Mouse (Mus musculus): Measurements from ENCODE around the gene Olfr640. TPM values are rescaled to one million over a fixed set of nuclear protein-coding genes. Genes with fewer than 3 reads are reported as not detected.

Olfr640 gene
- polyA plus RNA-seq, 1 experiment from 2014 or later: not detected

DNA sequence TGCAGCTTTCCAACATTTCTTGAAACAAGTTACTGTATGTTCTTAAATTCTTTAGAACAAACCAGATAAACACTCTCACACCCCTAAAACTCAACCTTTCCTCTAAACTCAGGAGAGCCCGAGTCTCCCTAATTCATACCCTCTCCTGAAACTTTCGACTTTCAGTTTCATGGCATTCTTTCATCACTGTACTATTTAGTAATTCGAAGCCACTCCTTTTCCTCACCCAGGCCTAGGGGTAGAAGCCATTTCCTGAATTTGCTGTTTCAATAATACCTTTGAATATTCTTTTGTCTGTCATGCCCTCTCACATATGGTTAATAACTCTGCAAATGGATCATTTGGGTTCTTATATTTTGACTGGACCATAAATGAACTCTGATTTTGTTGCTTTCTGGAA is 1.6 kb upstream of the Olfr640 start:
- ATAC-seq (ENCODE audit: insufficient read depth) (no peak), DNase-seq (no peak)
- H3K36me3 ChIP-seq (ENCODE audit: insufficient read depth): no peaks in the 10 kb centered on the region
- no peak overlapping the region for H3K27ac ChIP-seq (ENCODE audit: low read depth)
- no peak overlapping the region for H3K9ac ChIP-seq
- 77% methylated on average over 3 of the region's 3 CpGs for WGBS
- no peaks in the 10 kb centered on the region for H3K4me1 ChIP-seq (ENCODE audit: insufficient read depth)
- no peak for TF ChIP-seq CTCF (IDR thresholded peaks at IDR 0.05; ENCODE audit: low read depth)
- no peak overlapping the region for H3K4me3 ChIP-seq (ENCODE audit: low read depth, low read length)
- no peaks in the 10 kb centered on the region for H3K9me3 ChIP-seq (ENCODE audit: low read depth, low read length)
- H3K27me3 ChIP-seq (ENCODE audit: insufficient read depth, low read length): no peaks in the 10 kb centered on the region
- H3K4me2 ChIP-seq: no peak overlapping the region

DNA sequence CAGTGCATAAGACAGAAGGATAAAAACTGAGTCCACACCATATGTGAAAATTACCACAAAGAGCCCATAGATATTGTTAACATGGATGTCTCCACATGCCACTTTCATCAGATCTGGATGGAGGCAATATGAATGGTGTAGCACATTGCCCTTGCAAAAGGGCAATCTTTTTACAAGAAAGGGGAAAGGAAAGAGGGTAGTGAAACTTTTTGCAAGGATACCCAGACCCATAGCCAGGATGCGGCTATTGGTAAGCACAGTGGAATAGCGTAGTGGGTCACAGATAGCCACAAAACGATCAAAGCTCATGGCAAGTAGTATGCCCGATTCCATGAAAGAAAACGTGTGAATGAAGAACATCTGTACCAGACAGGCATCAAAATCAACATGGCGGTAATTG is 3.7 kb downstream of the Olfr640 start:
- H3K4me1 ChIP-seq (ENCODE audit: insufficient read depth): no peaks in the 10 kb centered on the region
- no peak for ATAC-seq (ENCODE audit: insufficient read depth)
- no peaks in the 10 kb centered on the region for H3K9me3 ChIP-seq (ENCODE audit: low read depth, low read length)
- H3K36me3 ChIP-seq (ENCODE audit: insufficient read depth): no peaks in the 10 kb centered on the region
- H3K9ac ChIP-seq: no peak overlapping the region
- H3K27me3 ChIP-seq (ENCODE audit: insufficient read depth, low read length): no peaks in the 10 kb centered on the region
- H3K27ac ChIP-seq (ENCODE audit: low read depth): no peak overlapping the region
- TF ChIP-seq CTCF (IDR thresholded peaks at IDR 0.05; ENCODE audit: low read depth): no peak
- DNase-seq: no peak
- no peak overlapping the region for H3K4me3 ChIP-seq (ENCODE audit: low read depth, low read length)
- WGBS: 91% methylated on average over 6 of the region's 6 CpGs
- H3K4me2 ChIP-seq: no peak overlapping the region

DNA sequence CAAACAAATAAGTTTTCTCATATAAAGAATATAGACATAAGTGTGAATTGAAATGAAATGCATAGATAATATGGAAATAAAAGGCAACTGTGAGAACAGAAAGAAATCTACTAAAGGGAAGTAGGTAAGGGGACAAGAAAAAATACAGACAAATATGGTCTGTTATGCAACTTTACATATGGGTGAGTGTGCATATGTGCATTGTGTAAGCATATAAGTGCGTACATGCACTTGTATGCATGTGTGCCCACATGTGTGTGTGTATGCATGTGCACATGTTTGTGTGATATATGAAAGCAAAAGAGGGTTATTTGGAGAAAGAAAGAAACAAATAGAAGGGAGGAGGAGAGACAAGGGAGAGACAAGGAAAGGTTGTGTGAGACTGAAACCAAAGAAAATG is 6.4 kb downstream of the Olfr640 start:
- H3K9me3 ChIP-seq (ENCODE audit: low read depth, low read length): no peaks in the 10 kb centered on the region
- H3K9ac ChIP-seq: no peak overlapping the region
- 81% methylated on average over 1 of the region's 1 CpGs for WGBS
- no peaks in the 10 kb centered on the region for H3K36me3 ChIP-seq (ENCODE audit: insufficient read depth)
- ATAC-seq (ENCODE audit: insufficient read depth) (no peak), DNase-seq (no peak)
- no peak overlapping the region for H3K4me3 ChIP-seq (ENCODE audit: low read depth, low read length)
- H3K27me3 ChIP-seq (ENCODE audit: insufficient read depth, low read length): no peaks in the 10 kb centered on the region
- H3K27ac ChIP-seq (ENCODE audit: low read depth): no peak overlapping the region
- no peaks in the 10 kb centered on the region for H3K4me1 ChIP-seq (ENCODE audit: insufficient read depth)
- no peak overlapping the region for H3K4me2 ChIP-seq
- TF ChIP-seq CTCF (IDR thresholded peaks at IDR 0.05; ENCODE audit: low read depth): no peak

DNA sequence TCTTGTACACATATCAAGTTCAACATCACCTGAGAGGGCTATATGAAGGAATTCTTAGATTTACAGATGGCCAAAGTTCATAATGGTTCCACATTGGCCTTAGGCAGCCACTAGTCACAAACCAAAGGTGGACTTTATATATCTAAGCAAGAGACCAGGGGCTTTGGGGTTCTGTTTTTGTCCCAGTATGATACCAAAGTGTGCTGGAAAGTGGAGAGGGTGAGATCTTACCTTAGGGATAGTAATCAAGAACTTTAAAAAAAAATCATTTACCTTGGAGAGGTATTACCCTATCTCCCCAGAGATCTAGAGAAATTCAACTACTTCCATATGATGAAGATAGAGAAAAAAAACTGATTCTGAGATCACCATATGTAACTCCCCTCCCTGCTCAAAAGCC is 8.2 kb downstream of the Olfr640 start, which contains the start of gene Olfr639:
Gene Olfr639 (minus strand): TSS at position 101 of the 400 bp plus-strand sequence.
- no peak for TF ChIP-seq CTCF (IDR thresholded peaks at IDR 0.05; ENCODE audit: low read depth)
- H3K4me1 ChIP-seq (ENCODE audit: insufficient read depth): no peaks in the 10 kb centered on the region
- no peaks in the 10 kb centered on the region for H3K36me3 ChIP-seq (ENCODE audit: insufficient read depth)
- ATAC-seq (ENCODE audit: insufficient read depth) (no peak), DNase-seq (no peak)
- H3K9me3 ChIP-seq (ENCODE audit: low read depth, low read length): no peaks in the 10 kb centered on the region
- no peak within 1 kb of the TSS for H3K4me2 ChIP-seq
- H3K4me3 ChIP-seq (ENCODE audit: low read depth, low read length): no peak within 1 kb of the TSS
- no peaks in the 10 kb centered on the region for H3K27me3 ChIP-seq (ENCODE audit: insufficient read depth, low read length)
- no peak within 1 kb of the TSS for H3K9ac ChIP-seq
- no peak within 1 kb of the TSS for H3K27ac ChIP-seq (ENCODE audit: low read depth)

DNA sequence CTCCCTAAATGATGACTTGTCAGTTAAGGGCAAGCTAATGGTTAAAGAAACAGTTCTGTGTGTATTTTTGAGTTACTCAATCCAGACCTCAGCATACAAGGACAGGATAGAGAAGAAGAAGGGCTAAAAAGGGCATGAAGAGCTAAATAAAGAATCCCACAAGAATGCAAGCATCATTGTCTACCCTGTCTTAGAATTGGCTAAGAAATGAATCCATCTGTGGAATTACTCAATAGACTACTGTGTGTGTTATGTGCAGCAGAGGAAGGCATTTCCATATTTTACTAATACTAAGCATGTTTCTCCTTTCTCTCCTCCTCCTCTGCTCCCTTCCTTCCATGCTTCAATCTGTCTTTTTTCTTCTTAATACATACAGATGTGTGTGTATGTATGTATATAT is 26.2 kb downstream of the Olfr640 start:
- TF ChIP-seq CTCF (IDR thresholded peaks at IDR 0.05; ENCODE audit: low read depth): no peak
- H3K4me1 ChIP-seq (ENCODE audit: insufficient read depth): no peaks in the 10 kb centered on the region
- no peak for DNase-seq
- H3K27ac ChIP-seq (ENCODE audit: low read depth): no peak overlapping the region
- ATAC-seq (ENCODE audit: insufficient read depth): no peak
- H3K27me3 ChIP-seq (ENCODE audit: insufficient read depth, low read length): no peaks in the 10 kb centered on the region
- H3K4me2 ChIP-seq: no peak overlapping the region
- H3K36me3 ChIP-seq (ENCODE audit: insufficient read depth): no peaks in the 10 kb centered on the region
- no peak overlapping the region for H3K4me3 ChIP-seq (ENCODE audit: low read depth, low read length)
- H3K9me3 ChIP-seq (ENCODE audit: low read depth, low read length): no peaks in the 10 kb centered on the region
- H3K9ac ChIP-seq: no peak overlapping the region

DNA sequence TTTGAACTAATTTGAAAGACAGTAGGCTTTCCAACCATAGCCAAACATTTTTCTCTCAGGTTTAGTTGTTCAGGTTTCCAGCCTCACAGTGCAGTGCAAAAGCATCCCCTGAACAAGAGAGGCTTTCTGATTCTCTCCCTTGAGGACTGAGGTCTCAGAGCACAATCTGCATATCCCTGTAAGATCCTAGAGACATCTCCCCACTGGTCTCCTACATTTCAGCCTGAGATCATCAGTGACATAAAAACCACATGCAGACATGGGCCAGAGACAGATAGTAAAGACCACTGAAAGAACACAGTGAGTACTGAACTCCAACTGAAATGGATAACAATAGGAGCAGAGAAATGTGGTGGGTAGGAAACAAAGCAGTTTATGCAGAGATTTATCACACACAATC is 26.9 kb downstream of the Olfr640 start, which contains the start of gene Olfr638:
Gene Olfr638 (plus strand): TSS at position 301 of the 400 bp plus-strand sequence.
- DNase-seq (no peak), ATAC-seq (ENCODE audit: insufficient read depth) (no peak)
- Histone ChIP-seq H3K9me3 (ENCODE audit: low read depth, low read length) (no peaks in the 10 kb centered on the region), H3K27ac (ENCODE audit: low read depth) (no peak within 1 kb of the TSS), H3K36me3 (ENCODE audit: insufficient read depth) (no peaks in the 10 kb centered on the region), H3K4me3 (ENCODE audit: low read depth, low read length) (no peak within 1 kb of the TSS), H3K4me2 (no peak within 1 kb of the TSS), H3K27me3 (ENCODE audit: insufficient read depth, low read length) (no peaks in the 10 kb centered on the region), H3K9ac (no peak within 1 kb of the TSS), H3K4me1 (ENCODE audit: insufficient read depth) (no peaks in the 10 kb centered on the region)
- no peak for TF ChIP-seq CTCF (IDR thresholded peaks at IDR 0.05; ENCODE audit: low read depth)

DNA sequence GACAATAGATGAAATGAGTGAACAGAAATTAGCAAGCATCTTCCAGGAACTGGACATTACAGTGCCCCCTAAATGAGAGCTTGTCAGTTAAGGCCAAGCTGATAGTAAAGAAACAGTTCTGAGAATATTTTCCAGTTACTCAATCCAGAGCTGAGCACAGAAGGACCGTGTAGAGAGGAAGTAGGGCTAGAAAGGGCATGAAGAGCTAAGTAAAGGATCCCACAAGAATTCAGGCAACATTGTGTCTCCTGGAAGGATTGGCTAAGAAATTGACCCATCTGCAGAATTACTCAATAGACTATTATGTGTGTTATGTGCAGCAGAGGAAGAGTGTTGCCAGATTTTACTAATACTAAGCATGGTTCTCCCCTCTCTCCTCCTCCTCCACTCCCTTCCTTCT is 53.6 kb downstream of the Olfr640 start:
- no peak overlapping the region for H3K27ac ChIP-seq (ENCODE audit: low read depth)
- WGBS: 38% methylated on average over 1 of the region's 1 CpGs
- H3K27me3 ChIP-seq (ENCODE audit: insufficient read depth, low read length): no peaks in the 10 kb centered on the region
- H3K9ac ChIP-seq: no peak overlapping the region
- H3K4me3 ChIP-seq (ENCODE audit: low read depth, low read length): no peak overlapping the region
- TF ChIP-seq CTCF (IDR thresholded peaks at IDR 0.05; ENCODE audit: low read depth): no peak
- ATAC-seq (ENCODE audit: insufficient read depth) (no peak), DNase-seq (no peak)
- H3K4me2 ChIP-seq: no peak overlapping the region
- H3K4me1 ChIP-seq (ENCODE audit: insufficient read depth): no peaks in the 10 kb centered on the region
- no peaks in the 10 kb centered on the region for H3K36me3 ChIP-seq (ENCODE audit: insufficient read depth)
- no peaks in the 10 kb centered on the region for H3K9me3 ChIP-seq (ENCODE audit: low read depth, low read length)

DNA sequence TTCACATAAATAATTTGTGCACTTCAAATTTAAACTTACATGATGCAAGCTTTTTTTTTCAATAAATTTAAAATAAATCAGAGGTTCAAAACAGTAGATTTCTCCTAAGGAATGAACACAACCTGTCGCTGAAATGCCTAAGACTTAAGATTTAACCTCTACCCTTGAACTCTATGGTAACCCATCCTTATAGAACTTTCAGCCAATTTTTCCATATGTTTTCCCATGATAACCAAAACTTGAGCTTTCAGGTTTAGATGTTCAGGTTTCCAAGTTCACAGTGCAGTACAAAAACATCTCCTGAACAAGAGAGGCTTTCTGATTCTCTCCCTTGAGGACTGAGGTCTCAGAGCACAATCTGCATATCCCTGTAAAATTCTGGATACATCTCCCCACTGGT is 54.5 kb downstream of the Olfr640 start, which contains the start of gene Olfr635:
Gene Olfr635 (plus strand): TSS at position 301 of the 400 bp plus-strand sequence.
- Histone ChIP-seq H3K27me3 (ENCODE audit: insufficient read depth, low read length) (no peaks in the 10 kb centered on the region), H3K4me2 (no peak within 1 kb of the TSS), H3K27ac (ENCODE audit: low read depth) (no peak within 1 kb of the TSS), H3K4me3 (ENCODE audit: low read depth, low read length) (no peak within 1 kb of the TSS), H3K36me3 (ENCODE audit: insufficient read depth) (no peaks in the 10 kb centered on the region), H3K9me3 (ENCODE audit: low read depth, low read length) (no peaks in the 10 kb centered on the region), H3K9ac (no peak within 1 kb of the TSS), H3K4me1 (ENCODE audit: insufficient read depth) (no peaks in the 10 kb centered on the region)
- 80% methylated on average over 1 of the region's 1 CpGs for WGBS
- ATAC-seq (ENCODE audit: insufficient read depth) (no peak), DNase-seq (no peak)
- no peak for TF ChIP-seq CTCF (IDR thresholded peaks at IDR 0.05; ENCODE audit: low read depth)

Other genes with a start within 250 kb of the Olfr640 start
- gene Olfr68, start 245.9 kb downstream of the Olfr640 start, polyA plus RNA-seq (2014; fragmentation: Nextera tagmentation; extraction: Ambion mirVana): not detected in 2 replicates
- not detected in 2 replicates for gene Olfr67, start 233.8 kb downstream of the Olfr640 start, polyA plus RNA-seq (2014; fragmentation: Nextera tagmentation; extraction: Ambion mirVana)
- 3,031 and 3,067 TPM in 2 replicates for gene Hbb-bt, start 211.6 kb downstream of the Olfr640 start, polyA plus RNA-seq (2014; fragmentation: Nextera tagmentation; extraction: Ambion mirVana)
- 7,232 and 7,259 TPM in 2 replicates for gene Hbb-bs, start 197.5 kb downstream of the Olfr640 start, polyA plus RNA-seq (2014; fragmentation: Nextera tagmentation; extraction: Ambion mirVana)
- not detected in 2 replicates for gene Hbb-bh2, start 185.1 kb downstream of the Olfr640 start, polyA plus RNA-seq (2014; fragmentation: Nextera tagmentation; extraction: Ambion mirVana)
- 9.2 and 18.0 TPM in 2 replicates for gene Hbb-bh1, start 182.4 kb downstream of the Olfr640 start, polyA plus RNA-seq (2014; fragmentation: Nextera tagmentation; extraction: Ambion mirVana)
- gene Hbb-y, start 172.4 kb downstream of the Olfr640 start, polyA plus RNA-seq (2014; fragmentation: Nextera tagmentation; extraction: Ambion mirVana): 1,485 and 1,968 TPM in 2 replicates
- not detected in 2 replicates for gene Olfr66, start 139.3 kb downstream of the Olfr640 start, polyA plus RNA-seq (2014; fragmentation: Nextera tagmentation; extraction: Ambion mirVana)
- gene Olfr64, start 131.1 kb downstream of the Olfr640 start, polyA plus RNA-seq (2014; fragmentation: Nextera tagmentation; extraction: Ambion mirVana): not detected in 2 replicates
- gene Olfr65, start 122.1 kb downstream of the Olfr640 start, polyA plus RNA-seq (2014; fragmentation: Nextera tagmentation; extraction: Ambion mirVana): not detected in 2 replicates
- not detected in 2 replicates for gene Olfr631, start 96.7 kb downstream of the Olfr640 start, polyA plus RNA-seq (2014; fragmentation: Nextera tagmentation; extraction: Ambion mirVana)
- gene Olfr632, start 91.2 kb downstream of the Olfr640 start, polyA plus RNA-seq (2014; fragmentation: Nextera tagmentation; extraction: Ambion mirVana): not detected in 2 replicates
- gene Olfr633, start 81.1 kb downstream of the Olfr640 start, polyA plus RNA-seq (2014; fragmentation: Nextera tagmentation; extraction: Ambion mirVana): not detected in 2 replicates
- not detected in 2 replicates for gene Olfr635, start 54.4 kb downstream of the Olfr640 start, polyA plus RNA-seq (2014; fragmentation: Nextera tagmentation; extraction: Ambion mirVana)
- not detected in 2 replicates for gene Olfr638, start 26.8 kb downstream of the Olfr640 start, polyA plus RNA-seq (2014; fragmentation: Nextera tagmentation; extraction: Ambion mirVana)
- gene Olfr639, start 8.3 kb downstream of the Olfr640 start, polyA plus RNA-seq (2014; fragmentation: Nextera tagmentation; extraction: Ambion mirVana): not detected in 2 replicates
- not detected in 2 replicates for gene Olfr641, start 9.9 kb upstream of the Olfr640 start, polyA plus RNA-seq (2014; fragmentation: Nextera tagmentation; extraction: Ambion mirVana)
- gene Olfr642, start 27.1 kb upstream of the Olfr640 start, polyA plus RNA-seq (2014; fragmentation: Nextera tagmentation; extraction: Ambion mirVana): not detected in 2 replicates
- not detected in 2 replicates for gene 4930516K23Rik, start 35.9 kb upstream of the Olfr640 start, polyA plus RNA-seq (2014; fragmentation: Nextera tagmentation; extraction: Ambion mirVana)
- gene Olfr644, start 46.3 kb upstream of the Olfr640 start, polyA plus RNA-seq (2014; fragmentation: Nextera tagmentation; extraction: Ambion mirVana): not detected in 2 replicates
- gene Olfr645, start 59.9 kb upstream of the Olfr640 start, polyA plus RNA-seq (2014; fragmentation: Nextera tagmentation; extraction: Ambion mirVana): not detected in 2 replicates
- not detected in 2 replicates for gene Olfr646, start 79.3 kb upstream of the Olfr640 start, polyA plus RNA-seq (2014; fragmentation: Nextera tagmentation; extraction: Ambion mirVana)
- gene Ubqln5, start 104.3 kb upstream of the Olfr640 start, polyA plus RNA-seq (2014; fragmentation: Nextera tagmentation; extraction: Ambion mirVana): not detected in 2 replicates
- gene Olfr643, start 111.8 kb upstream of the Olfr640 start, polyA plus RNA-seq (2014; fragmentation: Nextera tagmentation; extraction: Ambion mirVana): not detected in 2 replicates
- not detected in 2 replicates for gene Ubqln3, start 117.7 kb upstream of the Olfr640 start, polyA plus RNA-seq (2014; fragmentation: Nextera tagmentation; extraction: Ambion mirVana)
- gene Ubqlnl, start 125.0 kb upstream of the Olfr640 start, polyA plus RNA-seq (2014; fragmentation: Nextera tagmentation; extraction: Ambion mirVana): not detected in 2 replicates
- gene Olfm5, start 139.3 kb upstream of the Olfr640 start, polyA plus RNA-seq (2014; fragmentation: Nextera tagmentation; extraction: Ambion mirVana): 0.08 TPM in 1 of 2 replicates, not detected in the other
- gene Olfr648, start 157.8 kb upstream of the Olfr640 start, polyA plus RNA-seq (2014; fragmentation: Nextera tagmentation; extraction: Ambion mirVana): 0.32 and 0.37 TPM in 2 replicates
- gene Olfr649, start 170.4 kb upstream of the Olfr640 start, polyA plus RNA-seq (2014; fragmentation: Nextera tagmentation; extraction: Ambion mirVana): not detected in 2 replicates
- 0.62 and 1.1 TPM in 2 replicates for gene Trim6, start 193.2 kb upstream of the Olfr640 start, polyA plus RNA-seq (2014; fragmentation: Nextera tagmentation; extraction: Ambion mirVana)
- 1.4 and 1.6 TPM in 2 replicates for gene Trim34a, start 218.9 kb upstream of the Olfr640 start, polyA plus RNA-seq (2014; fragmentation: Nextera tagmentation; extraction: Ambion mirVana)

Data from lung, embryonic 14.5 days (tissue).